Comparison of ENCODE assay signal across 8 mouse cellular contexts in genomic region chr2:174331282-174332030, GRCm38 (mm10). TPM values are rescaled to one million over a fixed set of nuclear protein-coding genes. Genes with fewer than 3 reads are reported as not detected.
A peak's percentile ranks its signal among the peaks of the same experiment; 100 is the strongest.
DNase-seq lines count a peak whose midpoint lies in the region; ATAC-seq and TF ChIP-seq lines count a peak whose summit lies in the region.

No protein-coding gene starts in this region.

- peak overlapping the region; percentile 76 for H3K4me2 ChIP-seq in lung, embryonic 14.5 days
- peak overlapping the region; percentile 73 for H3K4me2 ChIP-seq in intestine, embryonic 14.5 days (ENCODE audit: low read length)
- H3K4me2 ChIP-seq in neural tube, embryonic 12.5 days (replicated peaks) = peak overlapping the region; percentile 62

- H3K27ac ChIP-seq in lung, embryonic 14.5 days (ENCODE audit: low read depth) = peak overlapping the region; percentile 100
- peak overlapping the region; percentile 100 for H3K27ac ChIP-seq in embryonic facial prominence, embryonic 10.5 days (replicated peaks)
- H3K27ac ChIP-seq in intestine, embryonic 14.5 days (ENCODE audit: low read depth) = peak overlapping the region; percentile 99
- no peak overlapping the region for H3K27ac ChIP-seq in neural tube, embryonic 12.5 days

- DNase-seq in lung, embryonic 14.5 days = peak; percentile 70
- DNase-seq in lung, adult 18-20 months = no peak
- no peak for DNase-seq in embryonic facial prominence, embryonic 10.5 days (ENCODE audit: low spot score)
- no peak for DNase-seq in intestine, embryonic 14.5 days (ENCODE audit: low spot score)
- DNase-seq in layer of hippocampus, adult 11-12 months (ENCODE audit: low spot score) = no peak
- no peak for DNase-seq in frontal cortex, postnatal 14 days (ENCODE audit: low spot score in 2 of 2)
- no peak for DNase-seq in MN1 (ENCODE audit: low spot score)

- WGBS in lung, embryonic 14.5 days = 11% methylated on average over 12 of the region's 12 CpGs
- WGBS in embryonic facial prominence, embryonic 10.5 days = 30% methylated on average over 12 of the region's 12 CpGs
- 18% methylated on average over 12 of the region's 12 CpGs for WGBS in intestine, embryonic 14.5 days
- WGBS in neural tube, embryonic 12.5 days = 32% methylated on average over 12 of the region's 12 CpGs

- no peak for ATAC-seq in lung, embryonic 14.5 days (ENCODE audit: insufficient read depth)
- ATAC-seq in intestine, embryonic 14.5 days (replicated peaks; ENCODE audit: low FRiP score, low TSS enrichment, low read depth) = no peak
- ATAC-seq in neural tube, embryonic 12.5 days (ENCODE audit: low FRiP score, low read depth) = no peak

- H3K27me3 ChIP-seq in lung, embryonic 14.5 days (ENCODE audit: insufficient read depth, low read length) = no peaks in the 10 kb centered on the region
- H3K27me3 ChIP-seq in embryonic facial prominence, embryonic 10.5 days (replicated peaks; ENCODE audit: low read depth, poor library complexity, severe bottlenecking) = no peaks in the 10 kb centered on the region
- H3K27me3 ChIP-seq in intestine, embryonic 14.5 days (replicated peaks; ENCODE audit: control insufficient read depth, insufficient read depth, low read length) = no peaks in the 10 kb centered on the region
- H3K27me3 ChIP-seq in neural tube, embryonic 12.5 days (replicated peaks) = no peaks in the 10 kb centered on the region

- peaks cover 12% of the 10 kb centered on the region; the same call in 1 of the 2 replicates for H3K9me3 ChIP-seq in lung, embryonic 14.5 days (ENCODE audit: low read depth, low read length)
- peaks cover 15% of the 10 kb centered on the region for H3K9me3 ChIP-seq in embryonic facial prominence, embryonic 10.5 days
- no peaks in the 10 kb centered on the region for H3K9me3 ChIP-seq in intestine, embryonic 14.5 days (ENCODE audit: control insufficient read depth, low read length)
- H3K9me3 ChIP-seq in neural tube, embryonic 12.5 days = peaks cover 6% of the 10 kb centered on the region; the same call in 1 of the 2 replicates

- peaks cover 11% of the 10 kb centered on the region for H3K4me1 ChIP-seq in lung, embryonic 14.5 days (ENCODE audit: insufficient read depth)
- peaks cover 72% of the 10 kb centered on the region for H3K4me1 ChIP-seq in embryonic facial prominence, embryonic 10.5 days
- H3K4me1 ChIP-seq in intestine, embryonic 14.5 days (replicated peaks; ENCODE audit: control insufficient read depth, insufficient read depth, low read length) = peaks cover 38% of the 10 kb centered on the region
- peaks cover 43% of the 10 kb centered on the region for H3K4me1 ChIP-seq in neural tube, embryonic 12.5 days

- H3K9ac ChIP-seq in lung, embryonic 14.5 days = peak overlapping the region; percentile 99
- H3K9ac ChIP-seq in intestine, embryonic 14.5 days (ENCODE audit: low read length) = peak overlapping the region; percentile 100
- H3K9ac ChIP-seq in neural tube, embryonic 12.5 days = peak overlapping the region; percentile 99

- peaks cover 24% of the 10 kb centered on the region for H3K36me3 ChIP-seq in lung, embryonic 14.5 days (ENCODE audit: insufficient read depth)
- peaks cover 45% of the 10 kb centered on the region for H3K36me3 ChIP-seq in embryonic facial prominence, embryonic 10.5 days (replicated peaks)
- H3K36me3 ChIP-seq in intestine, embryonic 14.5 days (ENCODE audit: control insufficient read depth, insufficient read depth, low read length) = peaks cover 22% of the 10 kb centered on the region
- H3K36me3 ChIP-seq in neural tube, embryonic 12.5 days = no peaks in the 10 kb centered on the region

- peak overlapping the region; percentile 96 for H3K4me3 ChIP-seq in lung, embryonic 14.5 days (ENCODE audit: low read depth, low read length)
- H3K4me3 ChIP-seq in embryonic facial prominence, embryonic 10.5 days = peak overlapping the region; percentile 99
- H3K4me3 ChIP-seq in intestine, embryonic 14.5 days (ENCODE audit: low read depth, low read length) = peak overlapping the region; percentile 97
- peak overlapping the region; percentile 98 for H3K4me3 ChIP-seq in neural tube, embryonic 12.5 days

- TF ChIP-seq CTCF in lung, embryonic 14.5 days (IDR thresholded peaks at IDR 0.05; ENCODE audit: low read depth) = no peak

RNA-seq across cellular contexts. Expression of gene Gm20721, which starts 15.1 kb away (rescaled TPM):
- 11.3 and 14.7 TPM in 2 replicates for polyA plus RNA-seq in lung, embryonic 14.5 days (2014; fragmentation: Nextera tagmentation; extraction: Ambion mirVana)
- 11.9 and 14.6 TPM in 2 replicates for polyA plus RNA-seq in embryonic facial prominence, embryonic 10.5 days (2016; fragmentation: Nextera tagmentation; extraction: Ambion mirVana)
- 8.2 and 12.6 TPM in 2 replicates for polyA plus RNA-seq in intestine, embryonic 14.5 days (2014; fragmentation: Nextera tagmentation; extraction: Ambion mirVana)
- polyA plus RNA-seq in neural tube, embryonic 12.5 days (2016; fragmentation: Nextera tagmentation; extraction: Ambion mirVana) = 11.6 and 20.7 TPM in 2 replicates

RNA-seq across cellular contexts. Expression of gene Gnas, which starts 47.3 kb away (rescaled TPM):
- 1,980 and 2,011 TPM in 2 replicates for polyA plus RNA-seq in lung, embryonic 14.5 days (2014; fragmentation: Nextera tagmentation; extraction: Ambion mirVana)
- polyA plus RNA-seq in embryonic facial prominence, embryonic 10.5 days (2016; fragmentation: Nextera tagmentation; extraction: Ambion mirVana) = 1,270 and 1,303 TPM in 2 replicates
- 1,658 and 1,793 TPM in 2 replicates for polyA plus RNA-seq in intestine, embryonic 14.5 days (2014; fragmentation: Nextera tagmentation; extraction: Ambion mirVana)
- 1,608 and 1,653 TPM in 2 replicates for polyA plus RNA-seq in neural tube, embryonic 12.5 days (2016; fragmentation: Nextera tagmentation; extraction: Ambion mirVana)
